Mouse (Mus musculus) hindbrain, embryonic 11.5 days (tissue): Measurements from ENCODE around the gene Rmnd5b. TPM values are rescaled to one million over a fixed set of nuclear protein-coding genes. Genes with fewer than 3 reads are reported as not detected.

Experiments used
- ATAC-seq: fragments of 200-750 bp; cut with Nextera tagmentation; 2 replicates; pipeline ENCODE4 v1.8.0; 2017; ENCODE audit warnings: mild to moderate bottlenecking, moderate TSS enrichment, moderate library complexity; ENCODE audit not compliant: low FRiP score
- DNase-seq: peaks from one replicate; pipeline ENCODE4 v3.0.0-alpha.2; 2015; ENCODE audit warnings: low spot score
- H3K27ac ChIP-seq: fragments of 300-500 bp; sonication (generic); 2 replicates; pipeline ENCODE4 v1.5.1; 2014; ENCODE audit warnings: mild to moderate bottlenecking, low read depth, low read length
- H3K27me3 ChIP-seq: fragments of 300-500 bp; sonication (generic); 2 replicates; pipeline ENCODE4 v1.6.1; 2014; ENCODE audit warnings: mild to moderate bottlenecking, low read length, moderate library complexity, mixed read lengths; ENCODE audit not compliant: control insufficient read depth, insufficient read depth
- H3K36me3 ChIP-seq: fragments of 300-500 bp; sonication (generic); 2 replicates; pipeline ENCODE4 v1.6.1; 2014; ENCODE audit warnings: mild to moderate bottlenecking, low read length, moderate library complexity, mixed read lengths; ENCODE audit not compliant: control insufficient read depth, insufficient read depth
- H3K4me1 ChIP-seq: fragments of 300-500 bp; sonication (generic); replicated peaks from 2 replicates; pipeline ENCODE4 v1.6.1; 2014; ENCODE audit warnings: low read length, mixed read lengths; ENCODE audit not compliant: control insufficient read depth, insufficient read depth
- H3K4me2 ChIP-seq: fragments of 300-500 bp; sonication (generic); replicated peaks from 2 replicates; pipeline ENCODE4 v1.6.1; 2014; ENCODE audit warnings: mild to moderate bottlenecking, low read depth, low read length
- H3K4me3 ChIP-seq: fragments of 300-500 bp; sonication (generic); 2 replicates; pipeline ENCODE4 v1.5.1; 2014; ENCODE audit warnings: low read depth, low read length
- H3K9ac ChIP-seq: fragments of 300-500 bp; sonication (generic); 2 replicates; pipeline ENCODE4 v1.6.1; 2014; ENCODE audit warnings: low read depth, low read length
- H3K9me3 ChIP-seq: fragments of 300-500 bp; sonication (generic); 2 replicates; pipeline ENCODE4 v1.6.1; 2016; ENCODE audit warnings: low read length; ENCODE audit not compliant: control insufficient read depth
- WGBS: fragments of 180-500 bp; shearing (Covaris S2); extraction: QIAGEN DNeasy Blood & Tissue Kit; methylation state at CpG from one replicate; pipeline ENCODE4 v1.1.7; 2014; 5-methylcytosine and 5-hydroxymethylcytosine counted together
- polyA plus RNA-seq: library from polyadenylated mRNA; unstranded; fragments of >200 nt; fragmentation: Nextera tagmentation; extraction: Ambion mirVana; gene quantifications from 2 replicates; pipeline ENCODE4 v1.2.1, GENCODE M21; 2014

The Rmnd5b gene
- polyA plus RNA-seq, 1 experiment from 2014 or later: 43.7 TPM

DNA sequence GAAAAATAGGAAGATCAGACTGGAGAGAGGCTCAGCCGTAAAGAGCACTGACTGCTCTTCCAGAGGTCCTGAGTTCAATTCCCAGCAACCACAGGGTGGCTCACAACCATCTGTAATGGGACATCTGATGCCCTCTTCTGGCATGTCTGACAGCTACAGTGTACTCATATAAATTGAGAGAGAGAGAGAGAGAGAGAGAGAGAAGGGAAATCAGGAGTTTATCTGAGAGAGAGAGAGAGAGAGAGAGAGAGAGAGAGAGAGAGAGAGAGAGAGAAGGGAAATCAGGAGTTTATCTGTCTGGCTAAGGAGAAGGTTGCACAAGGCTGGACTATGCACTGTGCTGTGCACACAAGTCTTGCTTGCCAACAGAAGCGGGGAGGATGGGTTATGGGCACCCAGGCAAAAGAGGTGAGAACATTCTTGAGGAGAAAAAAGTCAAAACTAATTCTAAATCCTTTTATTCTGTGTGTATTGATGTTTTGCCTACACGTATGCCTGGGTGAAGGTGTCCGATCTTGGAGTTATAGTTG lies 17.3 kb upstream of the Rmnd5b start:
- Histone ChIP-seq H3K27ac (no peak overlapping the region), H3K36me3 (no peaks in the 10 kb centered on the region), H3K4me3 (no peak overlapping the region), H3K9me3 (no peaks in the 10 kb centered on the region), H3K4me2 (no peak overlapping the region), H3K4me1 (peaks cover 19% of the 10 kb centered on the region), H3K9ac (no peak overlapping the region), H3K27me3 (peaks cover 13% of the 10 kb centered on the region)
- WGBS: 89% methylated on average over 4 of the region's 4 CpGs
- no peak for DNase-seq
- ATAC-seq: no peak

DNA sequence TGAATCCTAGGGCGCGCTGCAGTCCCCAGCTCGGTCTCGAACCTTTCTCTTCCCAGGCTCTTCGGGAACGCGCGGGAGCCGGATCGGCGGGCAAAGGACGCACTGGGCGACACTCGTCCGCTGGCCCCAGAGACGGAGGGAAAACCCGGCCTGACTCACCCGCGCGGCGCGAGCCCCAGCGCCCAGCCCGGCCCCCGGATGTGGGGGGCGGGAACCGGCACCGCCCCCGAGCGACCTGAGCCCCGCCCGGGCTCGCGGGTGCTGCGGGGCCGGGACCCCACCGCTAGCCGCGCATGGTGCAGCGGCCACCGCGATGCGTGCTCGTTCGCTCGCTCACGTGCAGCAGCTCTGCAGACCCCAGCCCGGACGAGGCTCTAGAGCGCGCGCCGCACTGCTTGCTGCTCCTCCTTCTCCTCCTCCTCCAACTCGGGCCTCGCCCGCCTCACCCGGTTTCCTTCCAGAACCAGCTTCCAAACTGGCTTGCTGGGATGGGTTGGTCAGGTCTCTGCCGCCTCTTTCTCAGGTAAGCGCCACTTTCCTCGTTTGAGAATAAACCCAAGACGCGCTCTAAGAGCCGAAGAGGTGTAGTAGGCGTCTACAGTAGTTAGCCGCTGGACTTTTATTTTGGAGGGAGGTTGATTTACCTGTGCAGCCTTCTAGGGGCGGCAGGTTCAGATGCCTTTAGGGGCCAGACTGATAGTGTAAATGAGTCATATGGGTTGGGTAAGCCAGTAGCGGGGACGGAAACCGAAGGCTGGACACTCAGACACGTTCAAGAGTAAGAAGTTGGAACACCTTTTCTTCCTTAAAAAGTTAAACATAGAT lies 15.2 kb upstream of the Rmnd5b start, which contains the start of the genes N4bp3 and D930048N14Rik:
N4bp3 (minus strand) TSS at position 152 of the 825 bp plus-strand sequence.
D930048N14Rik (plus strand) TSS at position 264 of the 825 bp plus-strand sequence.
- WGBS: 1% methylated on average over 62 of the region's 70 CpGs
- DNase-seq (peak; percentile 76), ATAC-seq (peak; percentile 67; the same call in 1 of the 2 replicates)
- no peak within 1 kb of the TSS for H3K27ac ChIP-seq
- no peaks in the 10 kb centered on the region for H3K36me3 ChIP-seq
- peak within 1 kb of the TSS; percentile 95 for H3K4me2 ChIP-seq
- H3K9me3 ChIP-seq: no peaks in the 10 kb centered on the region
- H3K4me3 ChIP-seq: peak within 1 kb of the TSS; percentile 57
- peaks cover 19% of the 10 kb centered on the region for H3K4me1 ChIP-seq
- H3K27me3 ChIP-seq: peaks cover 13% of the 10 kb centered on the region
- H3K9ac ChIP-seq: peak within 1 kb of the TSS; percentile 67

GRCm38 (mm10) chr11:51650261-51650660 lies 14.6 kb upstream of the Rmnd5b start:
- H3K9ac ChIP-seq: peak overlapping the region; percentile 67
- H3K4me2 ChIP-seq: peak overlapping the region; percentile 95
- H3K4me3 ChIP-seq: peak overlapping the region; percentile 57
- 2% methylated on average over 16 of the region's 30 CpGs for WGBS
- no peaks in the 10 kb centered on the region for H3K9me3 ChIP-seq
- ATAC-seq (peak; percentile 18; the same call in 1 of the 2 replicates), DNase-seq (no peak)
- H3K4me1 ChIP-seq: peaks cover 19% of the 10 kb centered on the region
- peaks cover 13% of the 10 kb centered on the region for H3K27me3 ChIP-seq
- no peaks in the 10 kb centered on the region for H3K36me3 ChIP-seq
- H3K27ac ChIP-seq: no peak overlapping the region

- H3K9ac ChIP-seq: peak overlapping the region; percentile 67
Observed at GRCm38 (mm10) chr11:51649889-51650199, 14.1 kb upstream of the Rmnd5b start.

GRCm38 (mm10) chr11:51649111-51649888 lies 13.6 kb upstream of the Rmnd5b start:
- H3K27ac ChIP-seq: no peak overlapping the region
- ATAC-seq (0 out of 2 replicates have a peak, but pooled peaks have one; percentile 7), DNase-seq (no peak)
- peak overlapping the region; percentile 95 for H3K4me2 ChIP-seq
- 20% methylated on average over 11 of the region's 11 CpGs for WGBS
- peaks cover 13% of the 10 kb centered on the region for H3K27me3 ChIP-seq
- H3K4me3 ChIP-seq: peak overlapping the region; percentile 57; the same call in 1 of the 2 replicates
- H3K4me1 ChIP-seq: peaks cover 19% of the 10 kb centered on the region
- no peaks in the 10 kb centered on the region for H3K9me3 ChIP-seq
- H3K36me3 ChIP-seq: no peaks in the 10 kb centered on the region
- peak overlapping the region; percentile 67; the same call in 1 of the 2 replicates for H3K9ac ChIP-seq

More at GRCm38 (mm10) chr11:51649889-51650199, 14.1 kb upstream of the Rmnd5b start:
- no peaks in the 10 kb centered on the region for H3K9me3 ChIP-seq
- H3K4me1 ChIP-seq: peaks cover 19% of the 10 kb centered on the region
- 4% methylated on average over 7 of the region's 7 CpGs for WGBS
- H3K4me2 ChIP-seq: peak overlapping the region; percentile 95
- H3K27me3 ChIP-seq: peaks cover 13% of the 10 kb centered on the region
- DNase-seq (peak; percentile 35), ATAC-seq (no peak)
- H3K4me3 ChIP-seq: peak overlapping the region; percentile 57
- no peaks in the 10 kb centered on the region for H3K36me3 ChIP-seq
- H3K27ac ChIP-seq: no peak overlapping the region

- peaks cover 19% of the 10 kb centered on the region for H3K4me1 ChIP-seq
- no peaks in the 10 kb centered on the region for H3K36me3 ChIP-seq
- DNase-seq: peak; percentile 83
- 12% methylated on average over 3 of the region's 3 CpGs for WGBS
- no peak overlapping the region for H3K4me3 ChIP-seq
- no peaks in the 10 kb centered on the region for H3K9me3 ChIP-seq
- no peak overlapping the region for H3K9ac ChIP-seq
- ATAC-seq: peak; percentile 69
- H3K4me2 ChIP-seq: no peak overlapping the region
- no peak overlapping the region for H3K27ac ChIP-seq
- peaks cover 13% of the 10 kb centered on the region for H3K27me3 ChIP-seq
Observed at GRCm38 (mm10) chr11:51648566-51648965, 12.9 kb upstream of the Rmnd5b start.

DNA sequence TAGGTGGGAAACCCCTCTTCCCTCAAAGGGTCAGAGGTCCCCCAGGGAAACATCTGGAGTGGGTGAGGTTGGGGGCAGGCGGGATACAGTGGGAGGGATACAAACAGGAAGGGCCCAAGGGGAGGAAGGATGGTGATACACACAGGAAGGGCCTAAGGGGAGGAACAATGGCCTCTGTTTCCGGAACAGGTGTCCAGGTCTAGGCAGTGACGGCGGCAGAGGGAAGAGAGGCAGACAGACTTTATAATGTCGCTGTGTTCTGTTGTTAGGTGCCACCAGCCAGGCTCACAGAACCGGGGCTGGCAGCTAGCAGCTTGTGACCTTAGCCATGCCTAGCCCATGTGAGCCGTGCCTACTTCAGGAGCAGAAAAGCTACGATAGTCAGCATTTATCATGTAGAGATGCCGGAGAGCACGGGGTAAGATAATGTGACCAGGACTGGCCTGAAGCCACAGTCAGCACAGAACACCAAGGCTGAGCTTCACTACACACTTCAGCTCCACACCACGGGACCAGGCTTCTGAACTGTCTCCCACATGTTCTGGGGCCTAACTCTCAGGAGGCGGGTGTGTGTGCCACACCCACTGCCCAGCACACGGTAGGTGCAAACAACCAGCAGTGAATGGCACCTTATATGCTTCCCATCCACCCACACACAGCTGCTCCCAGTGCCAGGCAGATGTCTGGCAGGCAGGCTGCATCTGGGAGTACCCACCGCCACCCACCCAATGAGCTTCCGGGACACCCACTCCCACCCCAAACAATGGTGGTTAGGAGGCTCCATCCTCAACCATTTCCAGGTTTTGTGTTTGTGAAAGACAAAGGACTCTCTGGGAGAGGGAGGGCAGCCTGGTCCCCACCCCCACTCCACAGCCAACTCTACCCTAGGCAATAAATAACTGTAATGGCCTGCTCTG lies 11.3 kb upstream of the Rmnd5b start:
- ATAC-seq: no peak
- no peaks in the 10 kb centered on the region for H3K36me3 ChIP-seq
- H3K27ac ChIP-seq: no peak overlapping the region
- H3K9me3 ChIP-seq: no peaks in the 10 kb centered on the region
- H3K4me1 ChIP-seq: peaks cover 19% of the 10 kb centered on the region
- no peak overlapping the region; the same call in 1 of the 2 replicates for H3K9ac ChIP-seq
- no peak overlapping the region for H3K4me3 ChIP-seq
- no peak overlapping the region for H3K4me2 ChIP-seq
- DNase-seq: no peak
- WGBS: 80% methylated on average over 15 of the region's 15 CpGs
- H3K27me3 ChIP-seq: peaks cover 13% of the 10 kb centered on the region

- H3K9ac ChIP-seq: no peak overlapping the region
- H3K36me3 ChIP-seq: no peaks in the 10 kb centered on the region
- H3K27me3 ChIP-seq: peaks cover 10% of the 10 kb centered on the region
- ATAC-seq (no peak), DNase-seq (no peak)
- 92% methylated on average over 7 of the region's 7 CpGs for WGBS
- 0 out of 2 replicates have a peak overlapping the region, but pooled peaks have one; percentile 5 for H3K27ac ChIP-seq
- H3K4me3 ChIP-seq: no peak overlapping the region
- no peak overlapping the region for H3K4me2 ChIP-seq
- no peaks in the 10 kb centered on the region for H3K9me3 ChIP-seq
- H3K4me1 ChIP-seq: peaks cover 19% of the 10 kb centered on the region
Observed at GRCm38 (mm10) chr11:51646245-51646644, 10.5 kb upstream of the Rmnd5b start.
